Mouse (Mus musculus): ENCODE measurements around the gene Hspa14. TPM values are rescaled to one million over a fixed set of nuclear protein-coding genes. Genes with fewer than 3 reads are reported as not detected.
A peak's percentile ranks its signal among the peaks of the same experiment; 100 is the strongest.

Gene Hspa14
- total RNA-seq (2012; rRNA removed) (88.0 and 104 TPM in 2 replicates), total RNA-seq (2014; rRNA removed) (131 and 135 TPM in 2 replicates), polyA plus RNA-seq (2012; ENCODE audit: insufficient read length, low read depth) (87.4 and 92.4 TPM in 2 replicates)

- H3K27me3 ChIP-seq (replicated peaks), result no peaks in the 10 kb centered on the region
- no peak for TF ChIP-seq ZC3H11A (IDR thresholded peaks at IDR 0.05; ENCODE audit: low read depth, low read length)
- peak; percentile 92 for TF ChIP-seq MAZ (IDR thresholded peaks at IDR 0.05; ENCODE audit: low read depth, low read length)
- no peak for TF ChIP-seq GABPA (IDR thresholded peaks at IDR 0.05; ENCODE audit: insufficient replicate concordance, low read depth, low read length)
- no peak for TF ChIP-seq PAX5 (IDR thresholded peaks at IDR 0.05; ENCODE audit: low read length)
- TF ChIP-seq ETS1 (conservative IDR thresholded peaks at IDR 0.05; ENCODE audit: low read depth, low read length), result no peak; the same call in 1 of the 2 replicates
- TF ChIP-seq SIN3A (IDR thresholded peaks at IDR 0.05; ENCODE audit: low read length), result peak; percentile 86
- peak; percentile 8; the same call in 1 of the 2 replicates for TF ChIP-seq IRF4 (IDR thresholded peaks at IDR 0.05; ENCODE audit: low read depth, low read length)
- TF ChIP-seq RAD21 (IDR thresholded peaks at IDR 0.05; ENCODE audit: low read depth, low read length), result no peak
- TF ChIP-seq BHLHE40 (IDR thresholded peaks at IDR 0.05; ENCODE audit: low read depth, low read length), result peak; percentile 37; the same call in 1 of the 2 replicates
- 0 out of 2 replicates have a peak, but pooled peaks have one; percentile 41 for TF ChIP-seq UBTF (IDR thresholded peaks at IDR 0.05; ENCODE audit: low read depth, low read length)
- TF ChIP-seq MXI1 (IDR thresholded peaks at IDR 0.05; ENCODE audit: low read depth, low read length), result peak; percentile 80
- no peak for TF ChIP-seq MAFK (IDR thresholded peaks at IDR 0.05; ENCODE audit: insufficient replicate concordance, low read length)
- no peak for TF ChIP-seq ZKSCAN1 (IDR thresholded peaks at IDR 0.05; ENCODE audit: borderline replicate concordance, low read depth, low read length)
- TF ChIP-seq RCOR1 (conservative IDR thresholded peaks at IDR 0.05; ENCODE audit: low read depth, low read length), result no peak
- no peak for TF ChIP-seq MEF2A (IDR thresholded peaks at IDR 0.05; ENCODE audit: borderline replicate concordance, low read depth, low read length)
- peak; percentile 95 for TF ChIP-seq ELF1 (IDR thresholded peaks at IDR 0.05; ENCODE audit: low read depth, low read length)
- peak; percentile 78 for TF ChIP-seq HCFC1 (IDR thresholded peaks at IDR 0.05; ENCODE audit: low read depth, low read length)
- no peak for TF ChIP-seq USF2 (conservative IDR thresholded peaks at IDR 0.05; ENCODE audit: low read depth, low read length)
- TF ChIP-seq TCF12 (IDR thresholded peaks at IDR 0.05; ENCODE audit: low read depth, low read length), result peak; percentile 59
- TF ChIP-seq CHD1 (IDR thresholded peaks at IDR 0.05; ENCODE audit: low read depth, low read length), result no peak
- peak; percentile 90 for TF ChIP-seq POLR2A (IDR thresholded peaks at IDR 0.05; ENCODE audit: low read depth, low read length)
- TF ChIP-seq CHD2 (IDR thresholded peaks at IDR 0.05; ENCODE audit: low read length), result peak; percentile 97
- no peak for TF ChIP-seq USF1 (IDR thresholded peaks at IDR 0.05; ENCODE audit: low read depth, low read length)
- 0 out of 2 replicates have a peak, but pooled peaks have one; percentile 63 for TF ChIP-seq KAT2A (IDR thresholded peaks at IDR 0.05; ENCODE audit: insufficient replicate concordance, low read length)
- TF ChIP-seq SMC3 (IDR thresholded peaks at IDR 0.05; ENCODE audit: low read depth, low read length), result no peak
- peak; percentile 89 for TF ChIP-seq MAX (IDR thresholded peaks at IDR 0.05; ENCODE audit: low read length)
- peak; percentile 86; the same call in 1 of the 2 replicates for TF ChIP-seq POLR2AphosphoS2 (IDR thresholded peaks at IDR 0.05; ENCODE audit: low read depth, low read length)
- TF ChIP-seq CTCF (conservative IDR thresholded peaks at IDR 0.05 in 1 of 2, IDR thresholded peaks at IDR 0.05 in 1 of 2; ENCODE audit: low read depth in 2 of 2, low read length in 2 of 2), result no peak
- no peak for TF ChIP-seq JUN (IDR thresholded peaks at IDR 0.05; ENCODE audit: insufficient read depth, low read depth, low read length)
- TF ChIP-seq MYC (IDR thresholded peaks at IDR 0.05; ENCODE audit: low read depth, low read length), result peak; percentile 88
- no peak for TF ChIP-seq ZNF384 (IDR thresholded peaks at IDR 0.05; ENCODE audit: low read depth, low read length)
- TF ChIP-seq E2F4 (IDR thresholded peaks at IDR 0.05; ENCODE audit: insufficient replicate concordance, low read depth, low read length), result peak; percentile 90; the same call in 1 of the 2 replicates
- no peak; the same call in 1 of the 2 replicates for TF ChIP-seq JUND (conservative IDR thresholded peaks at IDR 0.05; ENCODE audit: low read depth, low read length)
- peak; percentile 67 for TF ChIP-seq NRF1 (IDR thresholded peaks at IDR 0.05; ENCODE audit: low read depth, low read length)
- peak; percentile 65 for TF ChIP-seq NELFE (IDR thresholded peaks at IDR 0.05; ENCODE audit: low read depth, low read length)
- TF ChIP-seq EP300 (IDR thresholded peaks at IDR 0.05; ENCODE audit: low read length), result no peak
- TF ChIP-seq ZMIZ1 (IDR thresholded peaks at IDR 0.05; ENCODE audit: low read depth, low read length), result peak; percentile 82
Observed at GRCm38 (mm10) chr2:3512552-3513454, at the start of gene Hspa14, which contains the start of the genes Gm45902 and Cdnf. Gene Hspa14, minus strand, starts transcription at chr2:3512814. Gene Gm45902, minus strand, starts transcription at chr2:3512790. Gene Cdnf, plus strand, starts transcription at chr2:3513030.

More at GRCm38 (mm10) chr2:3512552-3513454, at the start of gene Hspa14, which contains the start of the genes Gm45902 and Cdnf:
- H3K4me2 ChIP-seq (ENCODE audit: insufficient read depth, low read depth, poor library complexity, severe bottlenecking), result peak within 1 kb of the TSS; percentile 83
- H3K4me1 ChIP-seq (ENCODE audit: control insufficient read depth in 1 of 2, insufficient read depth in 2 of 2), result peaks cover 4 to 15% of the 10 kb centered on the region in 2 experiments; a peak in 2 of 4 replicates
- peak; percentile 99 for DNase-seq (ENCODE audit: extremely low read depth)
- dilution Hi-C loops (cut with MboI; ENCODE audit: extremely low pct_ligation_motif_present, extremely low pct_unique_long_range_greater_than_20kb, low sequenced_read_pairs) (no loop called here), in situ Hi-C loops (cut with MboI; ENCODE audit: low pct_ligation_motif_present, low pct_unique_long_range_greater_than_20kb, low sequenced_read_pairs) (no loop called here)
- peaks cover 28% of the 10 kb centered on the region for H3K79me2 ChIP-seq (replicated peaks; ENCODE audit: control insufficient read depth, extremely low read depth, insufficient read depth, poor library complexity, severe bottlenecking)
- peaks cover 22 to 30% of the 10 kb centered on the region in 2 experiments for H3K36me3 ChIP-seq (replicated peaks in 1 of 2; ENCODE audit: control insufficient read depth in 1 of 2, insufficient read depth in 1 of 2, low read length in 1 of 2)
- H3K9ac ChIP-seq (ENCODE audit: insufficient read depth, low read depth), result peak within 1 kb of the TSS; percentile 87
- H3K9me3 ChIP-seq (replicated peaks; ENCODE audit: low read length), result no peaks in the 10 kb centered on the region
- peak within 1 kb of the TSS; percentile 65 for H3K27ac ChIP-seq (ENCODE audit: insufficient read depth, low read depth)
- peak within 1 kb of the TSS; percentile 84 to 98 (median 87) for H3K4me3 ChIP-seq (replicated peaks in 1 of 3; ENCODE audit: low read depth in 2 of 3, low read length in 2 of 3, poor library complexity in 1 of 3)
